Mouse (Mus musculus): Measurements from ENCODE around the gene Brpf3. TPM values are rescaled to one million over a fixed set of nuclear protein-coding genes. Genes with fewer than 3 reads are reported as not detected.

Brpf3 gene
- polyA plus RNA-seq, 1 experiment: 32.3 TPM

- no peaks in the 10 kb centered on the region for H3K27me3 ChIP-seq (ENCODE audit: control insufficient read depth, insufficient read depth, low read length)
- TF ChIP-seq POLR2A (IDR thresholded peaks at IDR 0.05; ENCODE audit: borderline replicate concordance, insufficient read depth, low read length) (no peak), CTCF (IDR thresholded peaks at IDR 0.05; ENCODE audit: borderline replicate concordance, insufficient read depth, low read depth, low read length) (no peak)
- peaks cover 32% of the 10 kb centered on the region for H3K4me1 ChIP-seq (ENCODE audit: control insufficient read depth, insufficient read depth, low read length)
- no peak overlapping the region for H3K4me3 ChIP-seq (replicated peaks; ENCODE audit: insufficient read depth, low read depth, low read length)
- no peak overlapping the region for H3K27ac ChIP-seq (ENCODE audit: insufficient read depth, low read length)
- 53% methylated on average over 11 of the region's 11 CpGs for WGBS
- DNase-seq: no peak
Measured at GRCm38 (mm10) chr17:28823749-28824148, 22.9 kb downstream of the Brpf3 start.

DNA sequence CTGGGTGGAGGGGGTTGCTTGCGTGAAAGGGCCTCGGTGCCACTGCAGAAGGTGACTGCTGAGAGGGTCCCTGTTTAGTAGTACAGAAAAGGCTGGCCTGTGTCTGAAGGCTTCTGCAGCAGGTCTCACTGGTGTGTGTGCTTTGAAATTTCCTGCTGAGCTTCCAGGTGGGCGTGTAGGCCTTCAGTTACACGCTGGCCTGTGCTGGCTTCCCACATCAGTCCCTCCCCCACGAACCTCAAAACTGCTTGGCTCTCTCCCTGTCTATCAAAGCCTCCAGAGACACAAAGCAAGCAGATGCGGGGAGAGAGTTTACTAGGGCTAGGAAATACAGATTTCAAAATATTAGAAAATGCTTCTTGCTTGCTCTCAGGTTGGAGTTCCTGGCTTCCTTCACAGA, 24.0 kb downstream of the Brpf3 start:
- DNase-seq: no peak
- no peak overlapping the region for H3K4me3 ChIP-seq (replicated peaks; ENCODE audit: insufficient read depth, low read depth, low read length)
- TF ChIP-seq POLR2A (IDR thresholded peaks at IDR 0.05; ENCODE audit: borderline replicate concordance, insufficient read depth, low read length) (no peak), CTCF (IDR thresholded peaks at IDR 0.05; ENCODE audit: borderline replicate concordance, insufficient read depth, low read depth, low read length) (no peak)
- H3K27me3 ChIP-seq (ENCODE audit: control insufficient read depth, insufficient read depth, low read length): no peaks in the 10 kb centered on the region
- peaks cover 32% of the 10 kb centered on the region for H3K4me1 ChIP-seq (ENCODE audit: control insufficient read depth, insufficient read depth, low read length)
- no peak overlapping the region for H3K27ac ChIP-seq (ENCODE audit: insufficient read depth, low read length)
- WGBS: 82% methylated on average over 6 of the region's 6 CpGs

DNA sequence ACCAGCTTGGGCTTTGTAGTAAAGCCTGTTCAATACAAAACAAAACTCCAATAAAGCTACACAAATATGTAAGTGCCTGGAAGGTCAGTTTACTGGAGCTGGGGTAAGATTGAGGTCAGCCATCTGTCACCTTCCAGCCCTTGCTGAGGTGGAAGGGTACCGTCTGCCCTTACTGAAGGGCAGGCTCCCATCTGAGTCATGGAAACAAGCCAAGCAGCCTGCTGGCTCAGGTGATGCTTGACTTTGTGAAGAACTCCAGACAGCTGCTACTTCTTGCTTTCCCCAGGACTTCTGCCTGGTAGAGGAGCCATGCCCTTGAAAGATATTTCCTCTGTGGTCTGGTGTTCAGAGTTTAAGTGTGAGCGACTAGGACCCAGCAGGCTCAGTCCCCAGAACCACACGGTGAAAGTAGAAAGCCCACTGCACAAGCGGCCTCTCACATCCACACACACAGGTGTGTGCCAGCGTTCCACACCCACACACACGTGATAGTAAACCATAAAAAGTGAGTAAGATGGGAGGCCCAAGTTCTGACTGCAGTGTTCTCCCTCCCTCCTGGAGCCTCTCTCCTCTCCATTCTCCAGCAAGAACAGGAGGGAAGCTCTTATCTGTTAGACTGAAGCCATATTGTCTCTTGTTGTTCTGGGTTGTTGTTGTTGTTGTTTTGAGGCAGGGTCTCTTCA, 24.6 kb downstream of the Brpf3 start:
- Histone ChIP-seq H3K27ac (ENCODE audit: insufficient read depth, low read length) (no peak overlapping the region), H3K4me1 (ENCODE audit: control insufficient read depth, insufficient read depth, low read length) (peaks cover 32% of the 10 kb centered on the region), H3K27me3 (ENCODE audit: control insufficient read depth, insufficient read depth, low read length) (no peaks in the 10 kb centered on the region), H3K4me3 (replicated peaks; ENCODE audit: insufficient read depth, low read depth, low read length) (no peak overlapping the region)
- DNase-seq: peak in 1 of 2 experiments; percentile 33
- TF ChIP-seq CTCF (IDR thresholded peaks at IDR 0.05; ENCODE audit: borderline replicate concordance, insufficient read depth, low read depth, low read length) (no peak), POLR2A (IDR thresholded peaks at IDR 0.05; ENCODE audit: borderline replicate concordance, insufficient read depth, low read length) (no peak)
- 81% methylated on average over 6 of the region's 6 CpGs for WGBS

DNA sequence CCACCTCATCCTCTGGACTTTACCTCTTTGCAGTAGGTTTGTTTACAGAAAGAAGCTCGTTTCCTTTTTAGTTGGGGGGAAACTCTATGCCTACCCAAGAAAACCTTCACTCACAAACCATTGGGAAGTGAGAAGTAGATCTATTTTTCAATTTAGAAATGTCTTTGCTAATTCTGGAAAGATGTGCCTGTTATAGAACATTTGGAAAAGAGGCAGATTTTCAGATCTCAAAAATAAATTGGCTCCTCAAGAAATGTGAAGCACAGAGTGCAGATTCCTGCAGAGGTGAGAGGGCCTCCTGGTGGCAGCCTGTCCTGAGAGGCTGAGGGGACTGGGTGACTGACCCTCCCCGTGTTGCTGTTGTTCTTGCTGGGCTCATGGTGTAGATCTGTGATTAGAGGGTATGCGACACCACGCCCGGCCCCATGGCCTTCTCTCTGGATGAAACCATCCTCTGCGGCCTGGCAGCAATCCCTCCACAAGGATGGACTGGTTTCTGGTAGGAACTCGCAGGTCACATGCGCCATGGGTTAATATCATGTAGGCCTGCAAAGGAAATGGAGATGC, 26.9 kb downstream of the Brpf3 start:
- H3K4me1 ChIP-seq (ENCODE audit: control insufficient read depth, insufficient read depth, low read length): peaks cover 24% of the 10 kb centered on the region
- no peak for DNase-seq
- TF ChIP-seq POLR2A (IDR thresholded peaks at IDR 0.05; ENCODE audit: borderline replicate concordance, insufficient read depth, low read length): no peak
- TF ChIP-seq CTCF (IDR thresholded peaks at IDR 0.05; ENCODE audit: borderline replicate concordance, insufficient read depth, low read depth, low read length): no peak
- WGBS: 93% methylated on average over 8 of the region's 8 CpGs
- H3K27ac ChIP-seq (ENCODE audit: insufficient read depth, low read length): no peak overlapping the region
- no peak overlapping the region for H3K4me3 ChIP-seq (replicated peaks; ENCODE audit: insufficient read depth, low read depth, low read length)
- H3K27me3 ChIP-seq (ENCODE audit: control insufficient read depth, insufficient read depth, low read length): no peaks in the 10 kb centered on the region

- Histone ChIP-seq H3K27ac (ENCODE audit: insufficient read depth, low read length) (no peak overlapping the region), H3K4me3 (replicated peaks; ENCODE audit: insufficient read depth, low read depth, low read length) (no peak overlapping the region), H3K4me1 (ENCODE audit: control insufficient read depth, insufficient read depth, low read length) (peaks cover 11% of the 10 kb centered on the region), H3K27me3 (ENCODE audit: control insufficient read depth, insufficient read depth, low read length) (no peaks in the 10 kb centered on the region)
- TF ChIP-seq CTCF (IDR thresholded peaks at IDR 0.05; ENCODE audit: borderline replicate concordance, insufficient read depth, low read depth, low read length) (no peak), POLR2A (IDR thresholded peaks at IDR 0.05; ENCODE audit: borderline replicate concordance, insufficient read depth, low read length) (no peak)
- no peak for DNase-seq
- 93% methylated on average over 14 of the region's 14 CpGs for WGBS
Measured at GRCm38 (mm10) chr17:28829120-28829519, 28.2 kb downstream of the Brpf3 start.

GRCm38 (mm10) chr17:28831065-28831464, 30.2 kb downstream of the Brpf3 start:
- Histone ChIP-seq H3K27me3 (ENCODE audit: control insufficient read depth, insufficient read depth, low read length) (no peaks in the 10 kb centered on the region), H3K4me3 (replicated peaks; ENCODE audit: insufficient read depth, low read depth, low read length) (no peak overlapping the region), H3K4me1 (ENCODE audit: control insufficient read depth, insufficient read depth, low read length) (no peaks in the 10 kb centered on the region; the same call in 1 of the 2 replicates), H3K27ac (ENCODE audit: insufficient read depth, low read length) (no peak overlapping the region)
- WGBS: 76% methylated on average over 8 of the region's 8 CpGs
- TF ChIP-seq CTCF (IDR thresholded peaks at IDR 0.05; ENCODE audit: borderline replicate concordance, insufficient read depth, low read depth, low read length) (no peak), POLR2A (IDR thresholded peaks at IDR 0.05; ENCODE audit: borderline replicate concordance, insufficient read depth, low read length) (no peak)
- no peak for DNase-seq

DNA sequence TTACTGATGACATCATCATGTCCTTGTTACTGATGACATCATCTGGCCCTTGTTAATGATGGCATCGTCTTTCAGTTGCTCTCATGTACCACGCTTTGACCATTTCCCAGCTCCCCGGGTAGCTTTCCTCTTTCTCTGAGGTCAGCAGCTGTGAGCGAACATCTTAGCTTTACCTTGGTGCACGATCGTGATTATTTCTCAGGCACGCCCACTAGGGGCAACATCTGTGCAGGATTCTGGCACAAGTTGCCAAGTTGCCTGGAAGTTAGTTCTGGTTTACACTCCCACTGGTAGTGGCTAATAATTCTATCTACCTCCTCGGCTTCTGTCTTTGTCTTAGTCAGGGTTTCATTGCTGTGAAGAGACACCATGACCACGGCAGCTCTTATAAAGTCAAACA, 31.1 kb downstream of the Brpf3 start:
- TF ChIP-seq POLR2A (IDR thresholded peaks at IDR 0.05; ENCODE audit: borderline replicate concordance, insufficient read depth, low read length) (no peak), CTCF (IDR thresholded peaks at IDR 0.05; ENCODE audit: borderline replicate concordance, insufficient read depth, low read depth, low read length) (no peak)
- no peak for DNase-seq
- Histone ChIP-seq H3K4me3 (replicated peaks; ENCODE audit: insufficient read depth, low read depth, low read length) (no peak overlapping the region), H3K27me3 (ENCODE audit: control insufficient read depth, insufficient read depth, low read length) (no peaks in the 10 kb centered on the region), H3K27ac (ENCODE audit: insufficient read depth, low read length) (no peak overlapping the region), H3K4me1 (ENCODE audit: control insufficient read depth, insufficient read depth, low read length) (no peaks in the 10 kb centered on the region)
- WGBS: 93% methylated on average over 9 of the region's 9 CpGs

DNA sequence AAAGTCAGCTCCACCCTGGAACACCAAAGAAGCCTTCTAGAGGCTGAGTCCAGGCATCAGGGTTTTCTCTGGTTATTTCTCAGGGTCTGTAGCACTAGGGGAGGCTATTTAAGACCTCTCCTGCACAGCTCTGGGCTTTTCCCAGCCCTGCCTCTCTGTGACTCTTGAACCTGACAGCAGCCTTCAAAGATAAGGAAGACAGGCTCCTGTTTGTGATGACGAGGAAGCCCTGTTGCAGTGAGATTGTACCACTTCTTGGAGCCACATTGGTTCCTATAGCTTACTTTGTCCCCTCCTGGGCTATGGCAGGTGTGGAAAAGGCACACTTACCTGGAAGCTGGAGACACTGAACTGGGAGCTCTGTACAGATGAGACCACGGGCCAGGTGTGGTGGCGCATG, 32.0 kb downstream of the Brpf3 start:
- Histone ChIP-seq H3K27me3 (ENCODE audit: control insufficient read depth, insufficient read depth, low read length) (no peaks in the 10 kb centered on the region), H3K4me1 (ENCODE audit: control insufficient read depth, insufficient read depth, low read length) (no peaks in the 10 kb centered on the region), H3K27ac (ENCODE audit: insufficient read depth, low read length) (no peak overlapping the region), H3K4me3 (replicated peaks; ENCODE audit: insufficient read depth, low read depth, low read length) (no peak overlapping the region)
- DNase-seq: no peak
- TF ChIP-seq CTCF (IDR thresholded peaks at IDR 0.05; ENCODE audit: borderline replicate concordance, insufficient read depth, low read depth, low read length) (no peak), POLR2A (IDR thresholded peaks at IDR 0.05; ENCODE audit: borderline replicate concordance, insufficient read depth, low read length) (no peak)
- 97% methylated on average over 3 of the region's 3 CpGs for WGBS
